Mouse (Mus musculus) ES-Bruce4 (cell line): ENCODE measurements at regions not wholly inside any gene's neighbourhood (a gene's known extent, or its start where the extent isn't known, plus 50 kb on each side); places are given as distances from the start of the nearest gene placed in this dataset.

ENCODE experiments used
- CTCF ChIP-seq: IDR thresholded peaks from one replicate; pipeline ENCODE4 v1.8.1; 2011; ENCODE audit warnings: low read depth, low read length
- EP300 ChIP-seq: IDR thresholded peaks from 2 replicates; pipeline ENCODE4 v1.6.1; 2011; ENCODE audit warnings: low read depth, low read length; ENCODE audit not compliant: insufficient read depth

DNA sequence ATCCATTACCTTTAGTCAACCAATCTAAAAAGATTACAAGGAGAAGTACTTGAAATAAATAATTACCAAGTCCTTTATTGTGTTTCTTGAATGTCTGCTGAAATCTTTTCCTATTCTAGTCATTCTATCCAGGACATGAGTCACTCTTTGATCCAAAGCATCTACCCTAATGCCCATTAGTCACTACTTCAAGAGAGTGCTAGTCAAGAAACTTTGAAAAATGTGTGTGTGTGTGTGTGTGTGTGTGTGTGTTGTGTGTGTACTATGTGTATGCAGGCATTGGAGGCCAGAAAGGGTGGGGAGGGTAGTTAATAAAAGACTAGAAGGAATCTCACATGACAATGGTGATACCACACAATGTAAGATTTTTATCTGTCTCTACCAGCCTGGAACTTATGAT, 390.7 kb downstream of the Tox3 start:
- no peak for TF ChIP-seq CTCF
- TF ChIP-seq EP300 = no peak
